Mouse (Mus musculus) embryonic facial prominence, embryonic 11.5 days (tissue): ENCODE measurements around the gene Haspin. TPM values are rescaled to one million over a fixed set of nuclear protein-coding genes. Genes with fewer than 3 reads are reported as not detected.

ENCODE experiments used
- ATAC-seq: fragments of 200-750 bp; cut with Nextera tagmentation; replicated peaks from 2 replicates; pipeline ENCODE4 v1.8.0; 2017; ENCODE audit warnings: low read depth; ENCODE audit not compliant: insufficient number of reproducible peaks, low FRiP score, low TSS enrichment
- DNase-seq: peaks from one replicate; pipeline ENCODE4 v3.0.0-alpha.2; 2015; ENCODE audit warnings: low spot score
- H3K27ac ChIP-seq: fragments of 300-500 bp; sonication (generic); replicated peaks from 2 replicates; pipeline ENCODE4 v1.5.1; 2014; ENCODE audit warnings: mild to moderate bottlenecking, low read depth, low read length, control low read depth
- H3K27me3 ChIP-seq: fragments of 300-500 bp; sonication (generic); 2 replicates; pipeline ENCODE4 v1.6.1; 2014; ENCODE audit warnings: mild to moderate bottlenecking, low read length, moderate library complexity, mixed read lengths; ENCODE audit not compliant: control insufficient read depth, insufficient read depth
- H3K36me3 ChIP-seq: fragments of 300-500 bp; sonication (generic); replicated peaks from 2 replicates; pipeline ENCODE4 v1.6.1; 2014; ENCODE audit warnings: low read depth, mild to moderate bottlenecking, low read length, moderate library complexity, mixed read lengths; ENCODE audit not compliant: control insufficient read depth, insufficient read depth
- H3K4me1 ChIP-seq: fragments of 300-500 bp; sonication (generic); 2 replicates; pipeline ENCODE4 v1.6.1; 2014; ENCODE audit warnings: low read length, mixed read lengths; ENCODE audit not compliant: control insufficient read depth, insufficient read depth
- H3K4me2 ChIP-seq: fragments of 300-500 bp; sonication (generic); 2 replicates; pipeline ENCODE4 v1.6.1; 2014; ENCODE audit warnings: low read depth, mild to moderate bottlenecking, control low read depth, low read length, moderate library complexity
- H3K4me3 ChIP-seq: fragments of 300-500 bp; sonication (generic); 2 replicates; pipeline ENCODE4 v1.5.1; 2014; ENCODE audit warnings: low read depth, low read length, control low read depth
- H3K9ac ChIP-seq: fragments of 300-500 bp; sonication (generic); replicated peaks from 2 replicates; pipeline ENCODE4 v1.6.1; 2014; ENCODE audit warnings: mild to moderate bottlenecking, control low read depth, low read length
- H3K9me3 ChIP-seq: fragments of 300-500 bp; sonication (generic); replicated peaks from 2 replicates; pipeline ENCODE4 v1.6.1; 2016; ENCODE audit warnings: mild to moderate bottlenecking, low read length, inconsistent platforms, mixed read lengths; ENCODE audit not compliant: control insufficient read depth
- WGBS: fragments of 180-500 bp; shearing (Covaris S2); extraction: QIAGEN DNeasy Blood & Tissue Kit; methylation state at CpG from one replicate; pipeline ENCODE4 v1.1.7; 2014; 5-methylcytosine and 5-hydroxymethylcytosine counted together
- polyA plus RNA-seq: library from polyadenylated mRNA; unstranded; fragments of >200 nt; fragmentation: Nextera tagmentation; extraction: Ambion mirVana; gene quantifications from 2 replicates; pipeline ENCODE4 v1.2.1, GENCODE M21; 2014

The Haspin gene
- polyA plus RNA-seq, 1 experiment from 2014 or later: 21.6 TPM

DNA sequence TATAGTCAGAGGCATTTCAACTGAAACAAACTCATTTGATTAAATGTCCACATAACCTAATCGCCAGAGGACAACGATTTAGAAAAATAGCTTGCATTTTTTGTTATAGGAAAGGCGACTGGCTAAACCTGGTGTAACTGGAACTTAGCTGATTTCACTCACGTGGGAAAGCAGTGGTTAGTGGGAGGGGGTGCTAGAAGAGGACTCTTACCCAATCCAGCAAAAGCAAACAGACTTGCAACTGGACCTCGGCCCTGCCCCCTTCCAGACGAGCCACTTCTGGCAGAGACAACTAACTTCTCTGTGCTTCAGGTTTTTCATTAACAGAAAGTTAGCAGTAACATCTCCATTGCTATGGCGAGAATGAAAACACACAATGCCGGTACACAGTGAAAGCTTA lies 37.5 kb upstream of the Haspin start:
- Histone ChIP-seq H3K27ac (no peak overlapping the region), H3K4me1 (no peaks in the 10 kb centered on the region), H3K4me3 (peak overlapping the region; percentile 85), H3K36me3 (no peaks in the 10 kb centered on the region; the same call in 1 of the 2 replicates), H3K9me3 (no peaks in the 10 kb centered on the region), H3K4me2 (peak overlapping the region; percentile 47), H3K9ac (0 out of 2 replicates have a peak overlapping the region, but pooled peaks have one; percentile 87), H3K27me3 (no peaks in the 10 kb centered on the region)
- DNase-seq (no peak), ATAC-seq (no peak)
- WGBS: 39% methylated on average over 8 of the region's 8 CpGs

- no peak overlapping the region for H3K4me2 ChIP-seq
- no peaks in the 10 kb centered on the region; the same call in 1 of the 2 replicates for H3K36me3 ChIP-seq
- no peak overlapping the region for H3K4me3 ChIP-seq
- H3K27me3 ChIP-seq: no peaks in the 10 kb centered on the region
- H3K9me3 ChIP-seq: no peaks in the 10 kb centered on the region
- DNase-seq (no peak), ATAC-seq (no peak)
- H3K4me1 ChIP-seq: no peaks in the 10 kb centered on the region
- WGBS: 68% methylated on average over 5 of the region's 5 CpGs
- H3K27ac ChIP-seq: no peak overlapping the region
- H3K9ac ChIP-seq: no peak overlapping the region
Measured at GRCm38 (mm10) chr11:73172186-73172585, 34.1 kb upstream of the Haspin start.

- no peak overlapping the region for H3K4me3 ChIP-seq
- H3K4me2 ChIP-seq: no peak overlapping the region
- ATAC-seq (peak; percentile 45; the same call in 1 of the 2 replicates), DNase-seq (peak; percentile 71)
- no peaks in the 10 kb centered on the region for H3K9me3 ChIP-seq
- H3K27me3 ChIP-seq: no peaks in the 10 kb centered on the region
- H3K9ac ChIP-seq: no peak overlapping the region
- no peaks in the 10 kb centered on the region for H3K4me1 ChIP-seq
- no peaks in the 10 kb centered on the region for H3K36me3 ChIP-seq
- no peak overlapping the region for H3K27ac ChIP-seq
- 50% methylated on average over 4 of the region's 4 CpGs for WGBS
Measured at GRCm38 (mm10) chr11:73169231-73169630, 31.1 kb upstream of the Haspin start.

DNA sequence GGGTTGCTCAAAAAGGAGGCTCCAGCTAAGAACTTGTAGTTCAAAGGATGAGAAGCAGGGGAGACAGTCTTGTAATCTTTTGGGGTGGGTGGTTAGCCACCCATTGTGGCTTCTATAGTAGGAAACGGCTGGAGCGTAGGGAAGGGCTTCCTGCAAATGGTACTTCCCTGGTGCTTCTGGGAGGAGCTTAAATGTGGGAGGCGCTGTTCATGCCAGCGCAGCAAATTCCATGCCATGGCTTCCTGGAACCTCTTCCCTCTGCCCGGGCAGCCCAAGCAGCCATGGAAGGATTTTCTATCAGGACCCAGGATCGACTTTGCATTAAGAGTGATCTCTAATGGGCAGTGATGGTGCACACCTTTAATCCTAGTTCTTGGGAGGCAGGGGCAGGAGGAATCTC lies 30.5 kb upstream of the Haspin start:
- H3K9ac ChIP-seq: no peak overlapping the region
- H3K27me3 ChIP-seq: no peaks in the 10 kb centered on the region
- no peaks in the 10 kb centered on the region for H3K36me3 ChIP-seq
- H3K4me1 ChIP-seq: no peaks in the 10 kb centered on the region
- H3K4me2 ChIP-seq: no peak overlapping the region
- WGBS: 87% methylated on average over 6 of the region's 6 CpGs
- no peaks in the 10 kb centered on the region for H3K9me3 ChIP-seq
- H3K4me3 ChIP-seq: no peak overlapping the region
- ATAC-seq (no peak), DNase-seq (no peak)
- H3K27ac ChIP-seq: no peak overlapping the region

- Histone ChIP-seq H3K27ac (no peak overlapping the region), H3K9me3 (no peaks in the 10 kb centered on the region), H3K9ac (no peak overlapping the region), H3K4me3 (no peak overlapping the region), H3K4me2 (no peak overlapping the region), H3K36me3 (no peaks in the 10 kb centered on the region), H3K4me1 (no peaks in the 10 kb centered on the region), H3K27me3 (no peaks in the 10 kb centered on the region)
- WGBS: 84% methylated on average over 8 of the region's 8 CpGs
- no peak for DNase-seq
- no peak for ATAC-seq
Measured at GRCm38 (mm10) chr11:73168071-73168470, 30.0 kb upstream of the Haspin start.

DNA sequence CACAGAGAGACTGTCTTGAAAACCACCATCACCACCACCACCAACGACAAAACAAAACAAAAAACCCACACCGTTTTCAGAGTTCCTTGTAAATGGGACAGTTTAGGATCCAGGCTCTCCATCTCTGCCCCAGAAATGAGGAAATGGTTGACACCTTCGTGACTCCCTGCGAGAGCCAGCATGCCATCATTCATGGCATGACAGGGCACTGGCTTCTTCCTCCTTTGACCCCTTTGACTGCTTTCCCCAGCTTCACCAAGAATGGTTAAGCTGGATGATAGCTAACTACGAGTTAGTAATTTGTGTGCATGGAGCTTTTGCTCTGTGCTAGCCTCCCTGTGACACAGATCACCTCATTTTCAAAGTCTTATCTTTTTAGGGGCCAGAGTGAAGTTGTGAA lies 24.2 kb upstream of the Haspin start:
- H3K27ac ChIP-seq: no peak overlapping the region
- H3K9ac ChIP-seq: no peak overlapping the region
- H3K36me3 ChIP-seq: no peaks in the 10 kb centered on the region
- WGBS: 76% methylated on average over 5 of the region's 5 CpGs
- ATAC-seq (no peak), DNase-seq (no peak)
- H3K4me2 ChIP-seq: no peak overlapping the region
- no peaks in the 10 kb centered on the region for H3K9me3 ChIP-seq
- H3K4me3 ChIP-seq: no peak overlapping the region
- no peaks in the 10 kb centered on the region for H3K4me1 ChIP-seq
- H3K27me3 ChIP-seq: peaks cover 14% of the 10 kb centered on the region

DNA sequence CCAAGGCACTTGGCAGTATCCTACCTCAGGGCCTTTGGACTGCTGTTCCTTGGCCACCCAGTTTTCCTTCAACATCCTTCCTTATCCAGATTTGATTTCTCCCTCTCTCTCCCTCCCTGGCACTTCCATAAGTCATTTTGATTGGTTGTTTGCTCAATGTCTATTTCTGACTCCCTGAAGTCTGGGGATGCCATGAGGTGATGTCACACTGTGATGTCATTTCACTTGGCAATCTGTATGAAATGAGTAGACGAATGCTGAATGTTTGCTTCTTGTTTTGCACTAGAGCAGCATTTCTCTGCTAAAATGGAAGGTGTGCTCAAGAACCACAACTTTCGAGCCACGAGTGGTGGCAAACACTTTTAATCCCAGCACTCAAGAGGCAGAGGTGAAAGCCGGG lies 23.5 kb upstream of the Haspin start:
- H3K27ac ChIP-seq: no peak overlapping the region
- no peaks in the 10 kb centered on the region for H3K36me3 ChIP-seq
- 87% methylated on average over 4 of the region's 4 CpGs for WGBS
- ATAC-seq (no peak), DNase-seq (no peak)
- H3K4me2 ChIP-seq: no peak overlapping the region
- peaks cover 14% of the 10 kb centered on the region for H3K27me3 ChIP-seq
- H3K9me3 ChIP-seq: no peaks in the 10 kb centered on the region
- no peaks in the 10 kb centered on the region for H3K4me1 ChIP-seq
- no peak overlapping the region for H3K9ac ChIP-seq
- H3K4me3 ChIP-seq: no peak overlapping the region

- no peak for DNase-seq
- no peak overlapping the region for H3K9ac ChIP-seq
- H3K4me3 ChIP-seq: peak overlapping the region; percentile 42
- H3K27ac ChIP-seq: no peak overlapping the region
- no peaks in the 10 kb centered on the region for H3K9me3 ChIP-seq
- H3K27me3 ChIP-seq: peaks cover 14% of the 10 kb centered on the region
- ATAC-seq: no peak
- peak overlapping the region; percentile 87 for H3K4me2 ChIP-seq
- no peaks in the 10 kb centered on the region for H3K4me1 ChIP-seq
- no peaks in the 10 kb centered on the region for H3K36me3 ChIP-seq
- WGBS: 25% methylated on average over 6 of the region's 6 CpGs
Measured at GRCm38 (mm10) chr11:73160811-73161200, 22.7 kb upstream of the Haspin start.
